Mouse (Mus musculus): Measurements from ENCODE around the gene Ctnnd2.

GRCm38 (mm10) chr15:30564594-30564993, 392.2 kb downstream of the Ctnnd2 start:
- no peak for TF ChIP-seq CTCF (IDR thresholded peaks at IDR 0.05; ENCODE audit: low read depth)
- no peak for TF ChIP-seq EP300 (IDR thresholded peaks at IDR 0.05; ENCODE audit: low read depth)

Measured in liver, postnatal 0 days (tissue).